Mouse (Mus musculus) spleen, postnatal 14 days (tissue): ENCODE measurements around the gene Txn2.

Source experiments
- DNase-seq, 2 experiments: peaks; one replicate each; pipeline ENCODE4 v3.0.0; 2021 to 2022; ENCODE audit warnings: low spot score in 2 of 2

The Txn2 gene

GRCm38 (mm10) chr15:77928673-77929331 lies at the start of gene Txn2:
Gene Txn2, minus strand, starts transcription at chr15:77929006.
- DNase-seq = peak; percentile 85 to 88

GRCm38 (mm10) chr15:77977663-77978062 lies 48.9 kb upstream of the Txn2 start:
- DNase-seq = no peak

GRCm38 (mm10) chr15:77974165-77974841 lies 45.5 kb upstream of the Txn2 start:
- DNase-seq = no peak

GRCm38 (mm10) chr15:77970470-77971292 lies 41.9 kb upstream of the Txn2 start, which contains the start of gene Eif3d:
Gene Eif3d, minus strand, starts transcription at chr15:77970813.
- peak; percentile 94 to 96 for DNase-seq

GRCm38 (mm10) chr15:77969940-77970469 lies 41.2 kb upstream of the Txn2 start:
- DNase-seq = no peak

- no peak for DNase-seq
These were observed 36.3 kb upstream of the Txn2 start for GRCm38 (mm10) chr15:77965117-77965528.

- no peak for DNase-seq
These were observed 33.6 kb upstream of the Txn2 start for GRCm38 (mm10) chr15:77962447-77962846.

GRCm38 (mm10) chr15:77960693-77961092 lies 31.9 kb upstream of the Txn2 start:
- DNase-seq = no peak

- no peak for DNase-seq
These were observed 29.3 kb upstream of the Txn2 start for GRCm38 (mm10) chr15:77958071-77958470.

GRCm38 (mm10) chr15:77957625-77958024 lies 28.8 kb upstream of the Txn2 start:
- DNase-seq = no peak

GRCm38 (mm10) chr15:77956404-77956901 lies 27.6 kb upstream of the Txn2 start, which contains the start of gene Foxred2:
Gene Foxred2, minus strand, starts transcription at chr15:77956722.
- DNase-seq = peak; percentile 61 to 76

GRCm38 (mm10) chr15:77955440-77956403 lies 26.9 kb upstream of the Txn2 start:
- no peak for DNase-seq

- no peak for DNase-seq
These were observed 25.6 kb upstream of the Txn2 start for GRCm38 (mm10) chr15:77954362-77954761.

- no peak for DNase-seq
These were observed 24.1 kb upstream of the Txn2 start for GRCm38 (mm10) chr15:77952921-77953320.

- no peak for DNase-seq
These were observed 20.3 kb upstream of the Txn2 start for GRCm38 (mm10) chr15:77949061-77949460.

GRCm38 (mm10) chr15:77945711-77946110 lies 16.9 kb upstream of the Txn2 start:
- no peak for DNase-seq

GRCm38 (mm10) chr15:77941563-77941962 lies 12.8 kb upstream of the Txn2 start:
- DNase-seq = no peak

GRCm38 (mm10) chr15:77938516-77938915 lies 9.7 kb upstream of the Txn2 start:
- DNase-seq = no peak

- DNase-seq = no peak
These were observed 7.0 kb upstream of the Txn2 start for GRCm38 (mm10) chr15:77935673-77936375.

- no peak for DNase-seq
These were observed 6.2 kb upstream of the Txn2 start for GRCm38 (mm10) chr15:77934968-77935367.
